Mouse (Mus musculus): ENCODE results near the gene Tex14.

GRCm38 (mm10) chr11:87462461-87463242 is 57.8 kb downstream of the Tex14 start:
- TF ChIP-seq CTCF (IDR thresholded peaks at IDR 0.05; ENCODE audit: borderline replicate concordance, extremely low read depth, insufficient read depth, insufficient read length): no peak
- TF ChIP-seq POLR2A (IDR thresholded peaks at IDR 0.05; ENCODE audit: borderline replicate concordance, extremely low read depth, insufficient read depth, insufficient read length, poor library complexity, severe bottlenecking): no peak
